Mouse (Mus musculus) adrenal gland, adult 2 months (tissue): ENCODE results near the gene Rgs14. TPM values are rescaled to one million over a fixed set of nuclear protein-coding genes. Genes with fewer than 3 reads are reported as not detected.

Source experiments
- polyA plus RNA-seq: library from polyadenylated mRNA; depleted of rRNA; stranded (reverse); fragments of >200 nt; gene quantifications from 2 replicates; pipeline ENCODE4 v1.2.3, GENCODE M21; 2012; rRNA removed
- total RNA-seq, 2 experiments: library from RNA; stranded (reverse); gene quantifications; 2 replicates each; pipeline ENCODE4 v1.2.3; 2021

The Rgs14 gene
- total and polyA plus RNA-seq, 3 experiments, result 0.55 to 1.7 (median 0.86) TPM

Other genes starting within 250 kb of the Rgs14 start
- not detected for gene Gm17617, start 236.2 kb upstream of the Rgs14 start, total RNA-seq
- gene Gm17617, start 236.2 kb upstream of the Rgs14 start, polyA plus RNA-seq, result not detected in 2 replicates
- gene Fgfr4, start 217.1 kb upstream of the Rgs14 start, total RNA-seq, result 10 to 100 TPM; 29.4 to 41.2 TPM
- 46.5 and 82.7 TPM in 2 replicates for gene Fgfr4, start 217.1 kb upstream of the Rgs14 start, polyA plus RNA-seq
- 10 to 100 TPM; 76.6 to 96.6 TPM for gene Nsd1, start 159.9 kb upstream of the Rgs14 start, total RNA-seq
- gene Nsd1, start 159.9 kb upstream of the Rgs14 start, polyA plus RNA-seq, result 10.6 and 13.9 TPM in 2 replicates
- 100 to 1,000 TPM; 160 to 164 TPM for gene Prelid1, start 49.2 kb upstream of the Rgs14 start, total RNA-seq
- gene Prelid1, start 49.2 kb upstream of the Rgs14 start, polyA plus RNA-seq, result 279 and 328 TPM in 2 replicates
- 10 to 100 TPM; 39.3 to 70.0 TPM for gene Rab24, start 47.8 kb upstream of the Rgs14 start, total RNA-seq
- gene Rab24, start 47.8 kb upstream of the Rgs14 start, polyA plus RNA-seq, result 91.7 and 105 TPM in 2 replicates
- 1 to 10 TPM; 1.2 to 1.7 TPM for gene Mxd3, start 39.9 kb upstream of the Rgs14 start, total RNA-seq
- gene Mxd3, start 39.9 kb upstream of the Rgs14 start, polyA plus RNA-seq, result 5.5 and 6.4 TPM in 2 replicates
- 100 to 1,000 TPM; 111 to 119 TPM for gene Lman2, start 6.9 kb upstream of the Rgs14 start, total RNA-seq
- 90.6 and 113 TPM in 2 replicates for gene Lman2, start 6.9 kb upstream of the Rgs14 start, polyA plus RNA-seq
- 1 to 10 TPM in 1 of 2 experiments, not detected in 1; 1.3 TPM for gene Slc34a1, start 28.5 kb downstream of the Rgs14 start, total RNA-seq
- gene Slc34a1, start 28.5 kb downstream of the Rgs14 start, polyA plus RNA-seq, result 0.29 TPM in 1 of 2 replicates, not detected in the other
- gene Pfn3, start 45.5 kb downstream of the Rgs14 start, total RNA-seq, result not detected
- not detected in 2 replicates for gene Pfn3, start 45.5 kb downstream of the Rgs14 start, polyA plus RNA-seq
- 1 to 10 TPM in 1 of 2 experiments, not detected in 1; 1.5 TPM for gene F12, start 57.1 kb downstream of the Rgs14 start, total RNA-seq
- gene F12, start 57.1 kb downstream of the Rgs14 start, polyA plus RNA-seq, result 0.10 and 0.34 TPM in 2 replicates
- 10 to 100 TPM; 28.4 to 36.5 TPM for gene Grk6, start 75.3 kb downstream of the Rgs14 start, total RNA-seq
- 48.5 and 70.5 TPM in 2 replicates for gene Grk6, start 75.3 kb downstream of the Rgs14 start, polyA plus RNA-seq
- gene Prr7, start 94.5 kb downstream of the Rgs14 start, total RNA-seq, result 1 to 10 TPM; 1.5 to 4.1 TPM
- gene Prr7, start 94.5 kb downstream of the Rgs14 start, polyA plus RNA-seq, result 59.0 and 66.3 TPM in 2 replicates
- 10 to 100 TPM; 12.6 to 25.9 TPM for gene Dbn1, start 118.4 kb downstream of the Rgs14 start, total RNA-seq
- gene Dbn1, start 118.4 kb downstream of the Rgs14 start, polyA plus RNA-seq, result 41.5 and 44.1 TPM in 2 replicates
- gene Pdlim7, start 143.9 kb downstream of the Rgs14 start, total RNA-seq, result 10 to 100 TPM; 15.2 to 19.5 TPM
- 45.2 and 52.4 TPM in 2 replicates for gene Pdlim7, start 143.9 kb downstream of the Rgs14 start, polyA plus RNA-seq
- 1 to 10 TPM; 3.8 to 4.9 TPM for gene Dok3, start 159.6 kb downstream of the Rgs14 start, total RNA-seq
- gene Dok3, start 159.6 kb downstream of the Rgs14 start, polyA plus RNA-seq, result 11.8 and 13.9 TPM in 2 replicates
- gene Ddx41, start 166.9 kb downstream of the Rgs14 start, total RNA-seq, result 10 to 100 TPM; 44.6 to 53.4 TPM
- 56.6 and 57.3 TPM in 2 replicates for gene Ddx41, start 166.9 kb downstream of the Rgs14 start, polyA plus RNA-seq
- gene Fam193b, start 201.4 kb downstream of the Rgs14 start, total RNA-seq, result 10 to 100 TPM; 32.0 to 41.2 TPM
- gene Fam193b, start 201.4 kb downstream of the Rgs14 start, polyA plus RNA-seq, result 99.6 and 110 TPM in 2 replicates
- gene Tmed9, start 204.0 kb downstream of the Rgs14 start, total RNA-seq, result 100 to 1,000 TPM; 127 to 184 TPM
- gene Tmed9, start 204.0 kb downstream of the Rgs14 start, polyA plus RNA-seq, result 54.9 and 71.9 TPM in 2 replicates
- gene B4galt7, start 230.2 kb downstream of the Rgs14 start, total RNA-seq, result 10 to 100 TPM; 13.0 to 13.7 TPM
- gene B4galt7, start 230.2 kb downstream of the Rgs14 start, polyA plus RNA-seq, result 20.9 and 22.7 TPM in 2 replicates